Mouse (Mus musculus) lung, adult 18-20 months (tissue): ENCODE data around the gene Olfr250.
"Not testable (repeated sequence)": the region's sequence is repeated elsewhere in the genome, so short reads cannot be mapped to it uniquely, and the experiment has no call there.

ENCODE experiments used
- DNase-seq, 2 experiments: peaks; one replicate each; pipeline ENCODE4 v3.0.0; 2022; ENCODE audit warnings: mixed read lengths in 2 of 2

The Olfr250 gene

GRCm38 (mm10) chr9:38366596-38366995 is at the start of gene Olfr250:
Gene Olfr250 (plus strand): TSS chr9:38366896.
- DNase-seq, result no peak

- no peak for DNase-seq
Measured at GRCm38 (mm10) chr9:38328760-38329159, 37.9 kb upstream of the Olfr250 start, which contains the start of gene Olfr25. Gene Olfr25 (plus strand): TSS chr9:38329060.

GRCm38 (mm10) chr9:38348111-38348510 is 18.6 kb upstream of the Olfr250 start, which contains the start of gene Olfr898:
Gene Olfr898 (plus strand): TSS chr9:38348411.
- no peak for DNase-seq

- DNase-seq, result no peak
Measured at GRCm38 (mm10) chr9:38376786-38377185, 10.1 kb downstream of the Olfr250 start, which contains the start of gene Olfr251. Gene Olfr251 (plus strand): TSS chr9:38377086.

GRCm38 (mm10) chr9:38401398-38401797 is 34.7 kb downstream of the Olfr250 start, which contains the start of gene Olfr147:
Gene Olfr147 (plus strand): TSS chr9:38401698.
- no peak for DNase-seq

GRCm38 (mm10) chr9:38407502-38407901 is 40.8 kb downstream of the Olfr250 start:
- not testable (repeated sequence) for DNase-seq

GRCm38 (mm10) chr9:38413502-38413901 is 46.8 kb downstream of the Olfr250 start:
- DNase-seq, result not testable (repeated sequence)
